In the genomic region with DNA sequence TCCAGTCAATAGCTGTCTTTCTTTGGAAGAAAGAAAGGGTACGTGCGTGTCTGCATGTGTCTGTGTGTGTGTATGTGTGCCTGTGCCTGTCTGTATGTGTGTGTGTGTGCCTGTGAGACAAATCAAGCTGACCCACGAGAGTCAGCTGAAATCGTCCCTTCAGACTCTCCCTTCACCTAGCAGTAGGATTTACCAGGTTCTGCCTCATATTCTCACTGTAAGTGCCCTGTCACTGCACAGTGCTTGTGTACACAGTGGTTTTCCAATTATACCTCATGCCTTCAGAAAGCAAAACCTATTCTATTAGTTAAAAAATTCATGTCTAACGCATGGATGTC, we compare ENCODE assay signal across 9 mouse cellular contexts.
A peak's percentile ranks its signal among the peaks of the same experiment; 100 is the strongest.
DNase-seq lines count a peak whose midpoint lies in the region; ATAC-seq lines count a peak whose summit lies in the region.
"Had no signal": no experiment of that assay in that cellular context is flagged by ENCODE, and none has a peak within 500 bp of the region (broad histone marks: within the 10 kb centered on the region; RNA-seq: fewer than 3 reads in every experiment).

No protein-coding gene starts in this region.

- peak overlapping the region; percentile 47 for H3K4me2 ChIP-seq in heart, embryonic 14.5 days (ENCODE audit: low read length)
- peak overlapping the region; percentile 67 for H3K4me2 ChIP-seq in forebrain, embryonic 16.5 days (ENCODE audit: low read length)
- peak overlapping the region; percentile 54 for H3K4me2 ChIP-seq in midbrain, embryonic 15.5 days

- no peaks in the 10 kb centered on the region for H3K9me3 ChIP-seq in heart, embryonic 14.5 days (ENCODE audit: control insufficient read depth, low read length)
- no peaks in the 10 kb centered on the region for H3K9me3 ChIP-seq in forebrain, embryonic 16.5 days (ENCODE audit: control insufficient read depth, low read length)
- no peaks in the 10 kb centered on the region for H3K9me3 ChIP-seq in midbrain, embryonic 15.5 days

- peak overlapping the region; percentile 41 to 53; a peak in 3 of 4 replicates for H3K27ac ChIP-seq in heart, embryonic 14.5 days (replicated peaks in 1 of 2; ENCODE audit: control insufficient read depth in 1 of 2, insufficient read depth in 1 of 2, low read depth in 2 of 2, low read length in 2 of 2)
- H3K27ac ChIP-seq in forebrain, embryonic 16.5 days (ENCODE audit: low read length) = peak overlapping the region; percentile 95
- H3K27ac ChIP-seq in midbrain, embryonic 15.5 days = peak overlapping the region; percentile 92

- peak overlapping the region in 1 of 2 experiments; percentile 12; a peak in 1 of 4 replicates for H3K4me3 ChIP-seq in heart, embryonic 14.5 days (ENCODE audit: control insufficient read depth in 1 of 2, insufficient read depth in 1 of 2, low read depth in 1 of 2, low read length in 2 of 2)
- peak overlapping the region; percentile 37 for H3K4me3 ChIP-seq in forebrain, embryonic 16.5 days (replicated peaks; ENCODE audit: low read length)
- H3K4me3 ChIP-seq in midbrain, embryonic 15.5 days = peak overlapping the region; percentile 47

- no peak for ATAC-seq in heart, embryonic 14.5 days (ENCODE audit: insufficient number of reproducible peaks, insufficient read depth, low FRiP score, low read depth)
- peak; percentile 66 for ATAC-seq in forebrain, embryonic 16.5 days
- ATAC-seq in midbrain, embryonic 15.5 days (replicated peaks) = peak; percentile 79
- no peak for ATAC-seq in megakaryocyte progenitor cell, adult 5-6 weeks (replicated peaks; ENCODE audit: poor library complexity)
- ATAC-seq: liver, postnatal 0 days had no signal

- H3K9ac ChIP-seq in heart, embryonic 14.5 days (ENCODE audit: low read length) = peak overlapping the region; percentile 30; the same call in 1 of the 2 replicates
- peak overlapping the region; percentile 57 for H3K9ac ChIP-seq in forebrain, embryonic 16.5 days (replicated peaks; ENCODE audit: low read depth, low read length)
- peak overlapping the region; percentile 52 for H3K9ac ChIP-seq in midbrain, embryonic 15.5 days
- H3K9ac ChIP-seq: liver, postnatal 0 days had no signal

- H3K4me1 ChIP-seq in heart, embryonic 14.5 days (ENCODE audit: control insufficient read depth in 2 of 2, insufficient read depth in 2 of 2, low read length in 2 of 2) = peaks cover 5 to 21% of the 10 kb centered on the region in 2 experiments
- peaks cover 12% of the 10 kb centered on the region for H3K4me1 ChIP-seq in forebrain, embryonic 16.5 days (replicated peaks; ENCODE audit: control insufficient read depth, insufficient read depth, low read length)
- peaks cover 14% of the 10 kb centered on the region; the same call in 1 of the 2 replicates for H3K4me1 ChIP-seq in midbrain, embryonic 15.5 days

- no peaks in the 10 kb centered on the region for H3K36me3 ChIP-seq in heart, embryonic 14.5 days (ENCODE audit: control insufficient read depth, insufficient read depth, low read length)
- no peaks in the 10 kb centered on the region for H3K36me3 ChIP-seq in forebrain, embryonic 16.5 days (ENCODE audit: control insufficient read depth, insufficient read depth)
- no peaks in the 10 kb centered on the region for H3K36me3 ChIP-seq in midbrain, embryonic 15.5 days (replicated peaks)

- no peaks in the 10 kb centered on the region for H3K27me3 ChIP-seq in heart, embryonic 14.5 days (ENCODE audit: control insufficient read depth, insufficient read depth, low read length)
- H3K27me3 ChIP-seq in forebrain, embryonic 16.5 days (replicated peaks; ENCODE audit: control insufficient read depth, insufficient read depth, low read length) = no peaks in the 10 kb centered on the region
- H3K27me3 ChIP-seq in midbrain, embryonic 15.5 days (replicated peaks) = no peaks in the 10 kb centered on the region

- 41% methylated on average over 5 of the region's 5 CpGs for WGBS in heart, embryonic 14.5 days
- 16% methylated on average over 5 of the region's 5 CpGs for WGBS in forebrain, embryonic 16.5 days
- 12% methylated on average over 5 of the region's 5 CpGs for WGBS in midbrain, embryonic 15.5 days

- DNase-seq in heart, postnatal 4 days = no peak
- DNase-seq in embryo, embryonic 10.5 days (ENCODE audit: low spot score) = peak; percentile 60
- no peak for DNase-seq in cerebellum, adult 11-12 months
- DNase-seq in thymus, postnatal 0 days (ENCODE audit: low spot score) = no peak
- DNase-seq: liver, postnatal 0 days had no signal

Comparison
In these comparisons a context has a peak if more than half of its experiments do, and no peak if none do; other contexts are left out.
1. ATAC-seq: peak in forebrain, embryonic 16.5 days (single experiment) and midbrain, embryonic 15.5 days (single experiment); none in heart, embryonic 14.5 days (single experiment) and megakaryocyte progenitor cell, adult 5-6 weeks (single experiment).
2. Peak in every context shown above with its lines, with median percentiles within 50 percentile points of each other: H3K27ac ChIP-seq, H3K4me2 ChIP-seq and H3K9ac ChIP-seq.